Mouse (Mus musculus) A20 (cell line): ENCODE measurements at regions not wholly inside any gene's neighbourhood (a gene's known extent, or its start where the extent isn't known, plus 50 kb on each side); places are given as distances from the start of the nearest gene placed in this dataset.

ENCODE experiments used
- DNase-seq: peaks from one replicate; pipeline ENCODE4 v3.0.0-alpha.2; 2011; ENCODE audit warnings: low read depth, low spot score

- DNase-seq: no peak
These were observed 271.9 kb upstream of the Mettl25 start for GRCm38 (mm10) chr10:106113083-106113482.

- DNase-seq: no peak
These were observed 273.7 kb upstream of the Mettl25 start for GRCm38 (mm10) chr10:106114743-106115486.

DNA sequence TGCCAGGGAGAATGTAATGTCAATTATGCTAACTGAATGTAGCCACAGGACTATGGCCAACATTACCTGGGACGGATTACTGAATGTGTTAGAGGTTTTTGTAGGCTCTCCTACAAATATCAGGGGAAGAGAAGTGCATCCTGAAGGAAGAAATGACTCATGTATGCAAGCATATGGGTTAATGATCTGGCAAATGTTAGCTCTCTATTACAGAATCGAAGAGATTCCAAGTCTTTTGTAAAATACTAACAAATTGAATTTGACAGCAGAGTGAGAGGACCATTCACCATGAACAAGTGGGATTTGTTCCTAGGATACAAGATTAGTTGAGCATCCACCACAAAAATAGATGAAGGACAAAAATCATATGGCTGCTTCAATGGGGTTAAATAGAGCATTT lies 280.6 kb upstream of the Mettl25 start:
- DNase-seq: no peak

DNA sequence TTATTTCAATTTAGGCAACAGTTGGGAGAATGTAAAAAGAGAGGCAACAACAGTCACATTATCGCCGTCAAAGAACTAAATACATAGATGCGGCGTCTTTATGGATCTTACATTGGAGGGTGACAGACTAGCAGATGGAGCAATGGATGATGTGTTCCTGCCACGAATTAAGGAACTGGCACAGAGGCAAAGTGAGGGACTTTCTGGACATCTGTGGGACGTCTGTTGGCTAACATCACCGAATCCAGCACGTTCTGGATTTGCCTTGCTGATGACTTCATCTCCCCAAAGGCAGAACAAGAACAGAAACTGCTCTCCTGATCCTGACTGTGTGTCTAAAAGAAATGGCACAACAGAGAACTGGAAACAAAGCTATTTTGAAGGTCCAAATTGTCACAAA lies 281.8 kb upstream of the Mettl25 start:
- DNase-seq: no peak

GRCm38 (mm10) chr10:106172131-106172530 lies 298.0 kb upstream of the Ppfia2 start:
- DNase-seq: no peak

DNA sequence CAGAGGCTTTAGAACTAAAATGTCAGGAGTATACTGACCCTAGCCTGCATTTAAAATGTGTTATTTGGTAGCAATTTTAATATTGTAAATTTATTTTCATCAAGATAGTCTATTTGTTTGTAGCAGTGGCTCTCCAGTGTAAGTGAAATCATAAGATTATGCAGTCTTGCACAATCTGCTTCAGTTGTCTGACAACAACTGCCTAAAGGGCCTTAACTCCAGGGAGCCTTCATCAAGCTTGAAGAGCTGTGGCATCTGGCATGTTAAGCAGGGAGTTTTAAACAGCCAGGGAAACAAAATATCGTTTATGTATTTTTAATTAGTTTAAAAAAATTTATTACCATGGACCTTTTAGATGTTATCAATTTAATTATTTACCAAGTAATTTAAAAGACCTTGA lies 295.7 kb upstream of the Ppfia2 start:
- no peak for DNase-seq

DNA sequence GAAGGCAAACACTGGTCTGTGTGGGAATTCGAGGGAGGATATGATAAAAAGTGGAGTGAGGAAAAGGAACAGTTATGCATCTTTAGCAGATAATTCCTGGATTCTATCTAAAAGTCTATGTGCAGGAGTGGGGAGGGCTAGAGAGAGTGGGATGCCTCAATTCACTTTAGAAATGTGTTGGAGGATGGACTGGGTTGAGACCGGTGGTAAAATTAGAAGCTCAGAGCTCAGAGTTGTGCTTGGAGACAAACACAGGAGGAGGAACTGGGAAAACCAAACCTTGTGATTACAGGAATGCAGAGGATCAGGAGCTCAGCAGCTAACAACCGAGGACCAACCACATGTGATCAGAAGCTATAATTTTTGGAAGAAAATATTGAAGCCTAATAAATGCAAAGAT lies 290.5 kb upstream of the Ppfia2 start:
- DNase-seq: no peak

DNA sequence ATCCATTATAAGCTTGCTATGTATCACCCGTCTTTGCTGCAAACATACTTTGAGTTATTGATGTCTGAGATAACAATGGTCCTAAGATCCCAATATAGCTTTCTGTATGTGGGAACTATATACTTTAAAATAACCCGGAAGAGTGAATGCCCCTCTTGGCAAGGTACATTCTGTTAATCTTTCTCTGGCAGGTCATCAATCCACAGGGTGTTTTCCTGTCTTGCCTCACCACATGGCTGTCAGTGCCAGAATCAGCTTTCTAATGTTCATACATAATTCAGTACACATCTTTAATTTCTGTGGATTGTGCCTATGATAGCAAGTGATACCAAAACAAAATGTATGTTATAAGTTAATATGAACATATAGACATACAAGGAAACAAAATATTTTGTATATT lies 267.6 kb upstream of the Ppfia2 start:
- DNase-seq: no peak

DNA sequence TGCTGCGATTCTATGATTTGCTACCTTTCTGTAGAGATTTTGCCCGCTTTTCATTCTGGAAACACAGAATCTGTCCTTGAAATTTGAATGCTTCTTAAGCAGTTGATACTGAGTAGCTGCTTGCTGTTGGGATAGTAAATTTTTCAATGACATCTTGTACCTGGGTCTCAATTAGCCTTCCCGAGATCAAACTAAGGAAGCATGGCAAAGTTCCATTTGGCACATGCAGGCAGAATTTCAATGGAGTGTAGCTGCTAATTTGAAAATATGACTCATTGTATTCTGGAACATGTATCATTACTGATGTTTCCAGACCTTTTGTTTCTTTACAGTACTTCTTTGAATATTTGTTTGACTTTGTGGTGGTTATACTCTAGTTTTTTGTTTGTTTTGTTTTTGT lies 245.9 kb upstream of the Ppfia2 start:
- DNase-seq: no peak

- DNase-seq: no peak
These were observed 228.0 kb upstream of the Ppfia2 start for GRCm38 (mm10) chr10:106242180-106242579.

DNA sequence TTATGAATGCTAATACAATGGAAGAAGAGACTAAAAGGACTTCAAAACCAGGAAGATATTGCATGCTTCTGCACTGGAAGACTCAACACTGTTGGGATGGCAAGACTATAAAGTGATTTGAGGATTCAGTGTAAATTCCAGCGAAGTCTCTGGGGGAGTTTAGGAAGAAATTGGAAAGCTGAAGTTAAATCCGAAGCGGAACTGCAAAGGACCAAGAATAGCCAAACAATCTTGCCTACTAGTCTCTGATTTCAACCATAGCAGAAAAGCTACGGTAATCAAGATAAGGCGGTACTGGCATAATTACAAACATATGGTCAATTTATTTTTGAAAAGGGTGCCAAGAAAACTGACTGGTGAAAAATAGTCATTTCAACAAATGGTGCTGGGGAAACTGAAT lies 216.0 kb upstream of the Ppfia2 start:
- no peak for DNase-seq

DNA sequence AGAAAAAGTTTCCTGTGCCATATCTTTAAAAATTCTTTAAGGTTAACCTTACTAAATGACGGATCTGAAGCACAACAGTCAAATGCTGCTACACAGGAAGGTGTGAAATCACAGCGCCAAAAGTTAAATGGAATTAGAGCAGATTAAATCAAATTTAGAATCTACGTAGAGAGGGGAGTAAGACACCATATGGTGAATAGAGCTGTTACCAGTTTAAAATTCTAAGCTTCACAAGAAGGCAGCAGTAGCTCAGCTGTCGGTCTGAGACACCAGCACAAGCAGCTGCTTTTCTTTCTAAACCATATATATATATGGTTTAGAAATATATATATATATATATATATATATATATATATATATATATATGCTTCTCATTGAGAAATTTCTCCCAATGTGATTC lies 210.3 kb upstream of the Ppfia2 start:
- no peak for DNase-seq

- no peak for DNase-seq
These were observed 196.8 kb upstream of the Ppfia2 start for GRCm38 (mm10) chr10:106273335-106273734.

GRCm38 (mm10) chr10:106289951-106290350 lies 180.2 kb upstream of the Ppfia2 start:
- DNase-seq: no peak

- no peak for DNase-seq
These were observed 179.4 kb upstream of the Ppfia2 start for GRCm38 (mm10) chr10:106290736-106291135.

DNA sequence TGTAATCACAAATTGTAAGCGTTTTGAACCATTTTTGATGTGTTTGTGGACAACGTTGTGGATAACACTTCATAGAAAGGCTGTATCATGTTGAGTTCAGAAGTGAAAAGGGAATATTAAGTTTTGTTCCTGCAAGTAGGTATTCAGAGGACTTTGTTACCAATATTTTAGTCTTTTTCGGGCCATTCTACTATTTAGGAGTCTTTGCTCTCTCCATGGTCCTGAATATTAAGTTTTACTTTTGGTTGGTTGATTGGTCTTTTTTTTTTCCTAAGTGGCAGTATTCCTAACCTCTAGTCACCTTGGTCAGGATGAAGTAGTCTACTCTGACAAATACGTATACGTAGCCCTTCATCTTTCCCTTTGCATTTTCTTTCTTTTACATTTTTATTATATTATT lies 174.6 kb upstream of the Ppfia2 start:
- DNase-seq: no peak

DNA sequence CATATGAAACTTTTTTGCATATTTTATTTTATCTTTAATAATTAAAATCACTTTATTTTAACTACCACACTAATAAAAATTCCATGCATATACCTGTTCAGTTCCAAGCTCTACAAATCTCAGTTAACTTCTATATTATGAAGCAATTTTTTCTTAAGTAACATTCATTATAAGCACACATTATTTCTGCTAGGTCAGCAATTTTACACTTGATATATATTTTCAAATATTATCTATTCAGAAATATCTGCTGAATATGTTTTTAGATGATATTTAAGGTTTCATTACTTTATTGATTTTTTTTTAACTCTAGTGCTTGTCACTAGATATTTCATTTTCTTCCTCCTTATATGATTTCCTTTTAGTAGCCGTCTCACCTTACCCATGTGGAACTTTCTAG lies 135.0 kb upstream of the Ppfia2 start:
- no peak for DNase-seq

DNA sequence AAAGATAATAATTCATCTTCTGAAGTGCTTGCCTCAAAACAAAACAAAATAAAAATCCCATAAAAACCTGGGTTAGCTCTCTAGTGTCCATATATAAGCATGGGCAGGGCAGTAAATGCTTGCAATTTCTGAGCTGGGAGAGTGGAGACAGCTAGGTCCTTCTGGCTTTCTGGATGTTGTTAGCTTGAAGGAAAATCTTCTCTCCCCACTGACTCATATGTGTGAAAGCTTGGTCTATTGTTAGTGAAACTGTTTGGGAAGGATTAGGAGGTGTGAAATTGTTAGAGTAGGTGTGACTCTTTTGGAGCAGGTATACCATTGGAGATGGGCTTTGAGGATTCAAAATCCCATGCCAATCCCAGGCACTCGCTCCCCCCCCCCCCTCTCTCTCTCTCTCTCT lies 118.5 kb upstream of the Ppfia2 start:
- DNase-seq: no peak

- DNase-seq: no peak
These were observed 94.5 kb upstream of the Ppfia2 start for GRCm38 (mm10) chr10:106375653-106376052.

GRCm38 (mm10) chr10:106376161-106376560 lies 94.0 kb upstream of the Ppfia2 start:
- DNase-seq: no peak

- DNase-seq: peak; percentile 9
These were observed 89.5 kb upstream of the Ppfia2 start for GRCm38 (mm10) chr10:106380628-106381027.

- DNase-seq: no peak
These were observed 61.4 kb upstream of the Ppfia2 start for GRCm38 (mm10) chr10:106408705-106409104.

GRCm38 (mm10) chr10:106413181-106413580 lies 57.0 kb upstream of the Ppfia2 start:
- no peak for DNase-seq

GRCm38 (mm10) chr10:106414990-106415389 lies 55.1 kb upstream of the Ppfia2 start:
- DNase-seq: no peak
